Mouse (Mus musculus) gonadal fat pad, adult 2 months (tissue): ENCODE data around the gene Zfp51. TPM values are rescaled to one million over a fixed set of nuclear protein-coding genes. Genes with fewer than 3 reads are reported as not detected.

Experiments used
- polyA plus RNA-seq: library from polyadenylated mRNA; depleted of rRNA; stranded (reverse); fragments of >200 nt; gene quantifications from 2 replicates; pipeline ENCODE4 v1.2.3, GENCODE M21; 2012; rRNA removed

Zfp51 gene
- polyA plus RNA-seq, 1 experiment, result 1.2 TPM

Other genes with a start within 250 kb of the Zfp51 start
- not detected in 2 replicates for gene Vmn1r234, start 224.3 kb upstream of the Zfp51 start, polyA plus RNA-seq
- gene Vmn1r235, start 194.0 kb upstream of the Zfp51 start, polyA plus RNA-seq, result not detected in 2 replicates
- gene Vmn1r236, start 167.4 kb upstream of the Zfp51 start, polyA plus RNA-seq, result not detected in 2 replicates
- gene Vmn1r237, start 138.5 kb upstream of the Zfp51 start, polyA plus RNA-seq, result not detected in 2 replicates
- 0.49 and 0.53 TPM in 2 replicates for gene Zfp677, start 66.6 kb upstream of the Zfp51 start, polyA plus RNA-seq
- 1.1 and 1.6 TPM in 2 replicates for gene Zfp54, start 27.1 kb upstream of the Zfp51 start, polyA plus RNA-seq
- 2.0 and 2.5 TPM in 2 replicates for gene Zfp53, start 38.6 kb downstream of the Zfp51 start, polyA plus RNA-seq
- gene Zfp52, start 85.2 kb downstream of the Zfp51 start, polyA plus RNA-seq, result 1.4 TPM in 2 replicates
- 1.8 and 1.9 TPM in 2 replicates for gene Zfp948, start 116.6 kb downstream of the Zfp51 start, polyA plus RNA-seq
- 0.74 and 0.78 TPM in 2 replicates for gene Zfp983, start 200.2 kb downstream of the Zfp51 start, polyA plus RNA-seq
- gene Gm10226, start 241.5 kb downstream of the Zfp51 start, polyA plus RNA-seq, result 3.4 TPM in 1 of 2 replicates, not detected in the other